Mouse (Mus musculus): ENCODE data around the gene Apol7e. TPM values are rescaled to one million over a fixed set of nuclear protein-coding genes. Genes with fewer than 3 reads are reported as not detected.
A peak's percentile ranks its signal among the peaks of the same experiment; 100 is the strongest.
"Not testable (repeated sequence)": the region's sequence is repeated elsewhere in the genome, so short reads cannot be mapped to it uniquely, and the experiment has no call there.

Gene Apol7e
- polyA plus RNA-seq, 1 experiment from 2014 or later, result not detected

GRCm38 (mm10) chr15:77727139-77727538 is 28.5 kb downstream of the Apol7e start:
- peak; percentile 23 for DNase-seq (ENCODE audit: low spot score)
- H3K9me3 ChIP-seq (ENCODE audit: low read length); H3K4me1 ChIP-seq (ENCODE audit: insufficient read depth, low read depth, low read length); H3K27me3 ChIP-seq (replicated peaks; ENCODE audit: insufficient read depth, low read length); H3K36me3 ChIP-seq (ENCODE audit: insufficient read depth, low read length); H3K9ac ChIP-seq (replicated peaks; ENCODE audit: low read depth); H3K27ac ChIP-seq (ENCODE audit: low read length); H3K4me3 ChIP-seq (ENCODE audit: low read depth, low read length); H3K4me2 ChIP-seq (replicated peaks; ENCODE audit: low read depth, low read length); ATAC-seq: not testable (repeated sequence)
- WGBS, result 3% methylated on average over 3 of the region's 3 CpGs
- peak; percentile 63 for TF ChIP-seq CTCF (IDR thresholded peaks at IDR 0.05)

- not testable (repeated sequence) for H3K4me2 ChIP-seq (replicated peaks; ENCODE audit: low read depth, low read length); H3K9me3 ChIP-seq (ENCODE audit: low read length); H3K4me3 ChIP-seq (ENCODE audit: low read depth, low read length); H3K27ac ChIP-seq (ENCODE audit: low read length); ATAC-seq; H3K4me1 ChIP-seq (ENCODE audit: insufficient read depth, low read depth, low read length); H3K36me3 ChIP-seq (ENCODE audit: insufficient read depth, low read length); H3K27me3 ChIP-seq (replicated peaks; ENCODE audit: insufficient read depth, low read length); DNase-seq (ENCODE audit: low spot score); H3K9ac ChIP-seq (replicated peaks; ENCODE audit: low read depth)
- WGBS, result 67% methylated on average over 3 of the region's 3 CpGs
These were observed 29.1 kb downstream of the Apol7e start for GRCm38 (mm10) chr15:77727745-77728144.

GRCm38 (mm10) chr15:77728739-77729138 is 30.1 kb downstream of the Apol7e start, which contains the start of gene Apol9b:
Gene Apol9b (plus strand): TSS chr15:77729039.
- not testable (repeated sequence) for H3K9ac ChIP-seq (replicated peaks; ENCODE audit: low read depth); H3K4me2 ChIP-seq (replicated peaks; ENCODE audit: low read depth, low read length); H3K4me3 ChIP-seq (ENCODE audit: low read depth, low read length); DNase-seq (ENCODE audit: low spot score); H3K36me3 ChIP-seq (ENCODE audit: insufficient read depth, low read length); ATAC-seq; H3K4me1 ChIP-seq (ENCODE audit: insufficient read depth, low read depth, low read length); H3K27ac ChIP-seq (ENCODE audit: low read length); H3K9me3 ChIP-seq (ENCODE audit: low read length); H3K27me3 ChIP-seq (replicated peaks; ENCODE audit: insufficient read depth, low read length)
- WGBS, result 100% methylated on average over 1 of the region's 4 CpGs

DNA sequence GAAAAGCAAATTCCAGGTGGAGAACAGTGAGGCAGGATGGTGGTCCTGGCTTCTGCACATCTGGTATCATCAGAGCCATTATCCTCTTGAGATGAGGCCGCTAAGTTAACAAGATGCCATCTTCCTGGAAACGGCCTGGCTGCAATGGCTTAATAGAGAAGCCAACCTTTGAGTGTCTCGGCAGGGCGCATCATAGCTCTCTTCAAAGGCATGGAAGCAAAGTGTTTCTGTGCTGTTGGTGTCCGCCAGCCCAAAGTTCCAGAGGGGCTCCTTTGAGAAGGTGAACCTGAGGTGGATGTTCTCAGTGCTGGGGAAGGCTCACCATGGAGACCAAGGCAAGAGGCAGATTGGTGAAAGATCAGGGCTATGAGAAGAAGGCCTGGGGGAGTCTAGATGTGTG is 32.9 kb downstream of the Apol7e start:
- ATAC-seq (no peak), DNase-seq (ENCODE audit: low spot score) (no peak)
- Histone ChIP-seq H3K4me3 (ENCODE audit: low read depth, low read length) (no peak overlapping the region), H3K27me3 (replicated peaks; ENCODE audit: insufficient read depth, low read length) (no peaks in the 10 kb centered on the region), H3K4me1 (ENCODE audit: insufficient read depth, low read depth, low read length) (no peaks in the 10 kb centered on the region), H3K9me3 (ENCODE audit: low read length) (no peaks in the 10 kb centered on the region), H3K27ac (ENCODE audit: low read length) (no peak overlapping the region), H3K4me2 (replicated peaks; ENCODE audit: low read depth, low read length) (no peak overlapping the region), H3K9ac (replicated peaks; ENCODE audit: low read depth) (no peak overlapping the region), H3K36me3 (ENCODE audit: insufficient read depth, low read length) (no peaks in the 10 kb centered on the region)
- TF ChIP-seq CTCF (IDR thresholded peaks at IDR 0.05) (no peak), EP300 (IDR thresholded peaks at IDR 0.05) (no peak)
- 86% methylated on average over 5 of the region's 5 CpGs for WGBS

- not testable (repeated sequence) for H3K4me3 ChIP-seq (ENCODE audit: low read depth, low read length); H3K4me1 ChIP-seq (ENCODE audit: insufficient read depth, low read depth, low read length); H3K4me2 ChIP-seq (replicated peaks; ENCODE audit: low read depth, low read length); H3K27ac ChIP-seq (ENCODE audit: low read length); H3K36me3 ChIP-seq (ENCODE audit: insufficient read depth, low read length); H3K9me3 ChIP-seq (ENCODE audit: low read length); ATAC-seq; H3K27me3 ChIP-seq (replicated peaks; ENCODE audit: insufficient read depth, low read length); DNase-seq (ENCODE audit: low spot score); H3K9ac ChIP-seq (replicated peaks; ENCODE audit: low read depth)
- 64% methylated on average over 10 of the region's 10 CpGs for WGBS
These were observed 34.2 kb downstream of the Apol7e start for GRCm38 (mm10) chr15:77732851-77733250.

DNA sequence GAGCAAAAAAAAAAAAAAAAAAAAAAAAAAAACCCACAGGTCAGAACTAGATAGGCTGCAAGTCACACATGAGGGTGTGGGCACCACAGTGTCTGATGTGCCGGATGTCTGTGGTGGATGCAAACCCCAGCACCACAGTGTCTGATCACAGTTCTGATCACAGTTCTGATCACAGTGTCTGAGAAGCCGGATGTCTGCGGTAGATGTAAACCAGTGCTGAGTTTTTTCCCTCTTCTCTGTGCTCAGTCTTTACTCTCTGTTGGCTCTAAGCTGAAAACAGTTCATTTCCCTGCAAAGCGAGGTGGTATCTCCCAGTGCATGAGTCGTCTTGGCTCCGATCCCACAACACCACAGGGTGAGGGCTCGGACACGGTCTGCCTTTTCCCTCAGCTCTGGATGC is 34.7 kb downstream of the Apol7e start:
- H3K4me1 ChIP-seq (ENCODE audit: insufficient read depth, low read depth, low read length); H3K9ac ChIP-seq (replicated peaks; ENCODE audit: low read depth); H3K4me2 ChIP-seq (replicated peaks; ENCODE audit: low read depth, low read length); H3K4me3 ChIP-seq (ENCODE audit: low read depth, low read length); H3K27ac ChIP-seq (ENCODE audit: low read length); H3K36me3 ChIP-seq (ENCODE audit: insufficient read depth, low read length); H3K9me3 ChIP-seq (ENCODE audit: low read length); H3K27me3 ChIP-seq (replicated peaks; ENCODE audit: insufficient read depth, low read length): not testable (repeated sequence)
- 47% methylated on average over 8 of the region's 8 CpGs for WGBS
- ATAC-seq (peak; percentile 60; the same call in 1 of the 2 replicates), DNase-seq (ENCODE audit: low spot score) (peak; percentile 28)

DNA sequence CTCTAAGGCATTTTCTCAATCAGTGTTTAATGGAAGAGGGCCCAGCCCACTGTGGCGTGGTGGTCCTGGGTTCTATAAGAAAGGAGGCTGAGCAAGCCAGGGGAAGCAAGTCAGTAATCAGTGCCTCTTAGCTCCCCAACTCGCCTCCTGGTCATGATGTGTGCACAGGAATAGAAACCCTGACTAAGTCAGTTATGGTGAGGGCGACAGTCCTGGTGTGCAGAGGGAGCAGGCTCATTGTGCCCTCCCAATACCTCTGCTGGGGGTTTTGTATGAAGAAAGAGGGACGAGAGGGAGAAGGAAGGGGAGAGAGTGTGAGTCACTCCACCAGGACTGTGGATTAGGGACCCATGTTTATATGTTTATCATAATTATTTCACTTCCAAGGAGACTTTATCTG is 35.2 kb downstream of the Apol7e start:
- not testable (repeated sequence) for H3K4me2 ChIP-seq (replicated peaks; ENCODE audit: low read depth, low read length); H3K36me3 ChIP-seq (ENCODE audit: insufficient read depth, low read length); H3K4me3 ChIP-seq (ENCODE audit: low read depth, low read length); H3K27ac ChIP-seq (ENCODE audit: low read length); DNase-seq (ENCODE audit: low spot score); H3K9ac ChIP-seq (replicated peaks; ENCODE audit: low read depth); ATAC-seq; H3K9me3 ChIP-seq (ENCODE audit: low read length); H3K27me3 ChIP-seq (replicated peaks; ENCODE audit: insufficient read depth, low read length); H3K4me1 ChIP-seq (ENCODE audit: insufficient read depth, low read depth, low read length)
- 30% methylated on average over 4 of the region's 4 CpGs for WGBS

All from lung, postnatal 0 days (tissue).